Mouse (Mus musculus): ENCODE results near the gene Timp2.

GRCm38 (mm10) chr11:118403183-118403582, 47.6 kb upstream of the Timp2 start:
- TF ChIP-seq CTCF (conservative IDR thresholded peaks at IDR 0.05; ENCODE audit: insufficient read depth, insufficient read length, low read depth, low read length) (no peak), POLR2A (IDR thresholded peaks at IDR 0.05; ENCODE audit: low read depth, low read length) (no peak)
